ENCODE assay signal across 8 mouse cellular contexts in the genomic region with DNA sequence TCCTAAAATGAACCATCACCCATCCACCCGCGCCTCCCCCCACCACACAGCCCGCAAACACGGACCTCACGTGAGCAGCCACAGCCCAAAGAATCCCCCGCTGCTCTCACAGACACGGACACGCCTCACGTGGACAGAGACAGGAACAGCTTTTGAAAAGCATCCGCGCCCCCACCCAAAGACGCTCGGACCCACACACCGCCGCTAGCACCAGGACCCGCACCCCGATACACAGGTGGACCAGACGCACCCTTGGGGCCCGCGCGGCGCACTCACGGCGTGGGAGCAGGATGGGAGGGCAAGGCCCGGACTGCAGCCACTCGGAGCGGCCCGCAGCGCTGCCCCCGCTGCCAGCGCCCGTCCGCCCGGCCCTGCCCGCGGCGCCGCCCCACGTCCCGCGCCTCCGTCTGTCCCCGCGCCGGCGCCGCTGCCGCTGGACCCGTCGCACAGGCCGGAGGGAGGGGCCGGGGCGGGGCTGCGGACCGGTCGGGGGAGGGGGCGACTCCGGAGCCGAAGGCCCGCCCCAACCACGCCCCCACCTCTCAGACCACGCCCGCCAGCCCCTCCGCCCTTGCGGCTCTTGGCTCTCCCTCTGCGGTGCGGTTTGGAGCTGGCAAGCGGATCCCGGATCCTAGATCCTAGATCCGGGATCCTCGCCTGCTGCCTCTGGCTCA. TPM values are rescaled to one million over a fixed set of nuclear protein-coding genes. Genes with fewer than 3 reads are reported as not detected.
DNase-seq lines count a peak whose midpoint lies in the region; ATAC-seq and TF ChIP-seq lines count a peak whose summit lies in the region.

Trim3 (minus strand) TSS at position 445 of the 674 bp plus-strand sequence.

- H3K4me2 ChIP-seq in kidney, embryonic 14.5 days (replicated peaks; ENCODE audit: low read depth, low read length), result peak within 1 kb of the TSS; percentile 77
- H3K4me2 ChIP-seq in limb, embryonic 14.5 days (replicated peaks; ENCODE audit: low read depth, low read length, severe bottlenecking), result peak within 1 kb of the TSS; percentile 67
- peak within 1 kb of the TSS; percentile 83 for H3K4me2 ChIP-seq in midbrain, embryonic 16.5 days (ENCODE audit: low read length)

- H3K27me3 ChIP-seq in kidney, embryonic 14.5 days (ENCODE audit: control insufficient read depth, insufficient read depth, low read length), result no peaks in the 10 kb centered on the region
- H3K27me3 ChIP-seq in limb, embryonic 14.5 days (ENCODE audit: control insufficient read depth, insufficient read depth, low read length), result no peaks in the 10 kb centered on the region
- H3K27me3 ChIP-seq in midbrain, embryonic 16.5 days (ENCODE audit: control insufficient read depth, insufficient read depth, low read depth, low read length), result no peaks in the 10 kb centered on the region

- TF ChIP-seq CTCF in embryonic fibroblast, embryonic 13.5 days (IDR thresholded peaks at IDR 0.05; ENCODE audit: borderline replicate concordance, insufficient read depth, low read length), result no peak

- TF ChIP-seq POLR2A in embryonic fibroblast, embryonic 13.5 days (IDR thresholded peaks at IDR 0.05; ENCODE audit: low read depth, low read length), result peak; percentile 27
- no peak for TF ChIP-seq POLR2A in limb, embryonic 14.5 days (IDR thresholded peaks at IDR 0.05; ENCODE audit: borderline replicate concordance, extremely low read depth, insufficient read depth, insufficient read length)

- peaks cover 9% of the 10 kb centered on the region; the same call in 1 of the 2 replicates for H3K4me1 ChIP-seq in embryonic fibroblast, embryonic 13.5 days (ENCODE audit: control insufficient read depth, insufficient read depth, low read length)
- H3K4me1 ChIP-seq in kidney, embryonic 14.5 days (ENCODE audit: control insufficient read depth, insufficient read depth, low read length), result 0 out of 2 replicates have a peak, but pooled peaks cover 3% of the 10 kb centered on the region
- H3K4me1 ChIP-seq in limb, embryonic 14.5 days (ENCODE audit: control insufficient read depth, insufficient read depth, low read length), result peaks cover 15% of the 10 kb centered on the region
- peaks cover 46% of the 10 kb centered on the region for H3K4me1 ChIP-seq in midbrain, embryonic 16.5 days (ENCODE audit: control insufficient read depth, insufficient read depth, low read length)

- H3K36me3 ChIP-seq in kidney, embryonic 14.5 days (ENCODE audit: control insufficient read depth, insufficient read depth, low read length), result peaks cover 26% of the 10 kb centered on the region
- H3K36me3 ChIP-seq in limb, embryonic 14.5 days (ENCODE audit: control insufficient read depth, insufficient read depth, low read length), result peaks cover 22% of the 10 kb centered on the region
- H3K36me3 ChIP-seq in midbrain, embryonic 16.5 days (ENCODE audit: control insufficient read depth, insufficient read depth, low read length), result no peaks in the 10 kb centered on the region; the same call in 1 of the 2 replicates

- DNase-seq in B cell, adult 2 months, result peak; percentile 81 to 82
- peak; percentile 97 for DNase-seq in brain, adult 2 months (ENCODE audit: low read depth, low spot score)
- peak; percentile 90 to 91 for DNase-seq in heart, adult 9 months (ENCODE audit: low spot score in 2 of 2)
- DNase-seq in limb, embryonic 14.5 days (ENCODE audit: low spot score), result peak; percentile 91
- DNase-seq in spleen, postnatal 10 days (ENCODE audit: low spot score in 2 of 2), result peak; percentile 72 to 84

- H3K27ac ChIP-seq in embryonic fibroblast, embryonic 13.5 days (ENCODE audit: insufficient read depth, low read length), result peak within 1 kb of the TSS; percentile 54
- peak within 1 kb of the TSS; percentile 26; the same call in 1 of the 2 replicates for H3K27ac ChIP-seq in kidney, embryonic 14.5 days (ENCODE audit: low read depth, low read length)
- peak within 1 kb of the TSS; percentile 35 for H3K27ac ChIP-seq in limb, embryonic 14.5 days (replicated peaks; ENCODE audit: low read depth, low read length)
- H3K27ac ChIP-seq in midbrain, embryonic 16.5 days (ENCODE audit: low read length), result peak within 1 kb of the TSS; percentile 89

- ATAC-seq in kidney, embryonic 14.5 days (ENCODE audit: low FRiP score, low TSS enrichment), result peak; percentile 95
- peak; percentile 96 for ATAC-seq in limb, embryonic 14.5 days (ENCODE audit: low FRiP score, low read depth)
- peak; percentile 88 for ATAC-seq in midbrain, embryonic 16.5 days

- H3K4me3 ChIP-seq in embryonic fibroblast, embryonic 13.5 days (ENCODE audit: insufficient read depth, low read length), result peak within 1 kb of the TSS; percentile 95
- peak within 1 kb of the TSS; percentile 81 for H3K4me3 ChIP-seq in kidney, embryonic 14.5 days (ENCODE audit: low read length)
- H3K4me3 ChIP-seq in limb, embryonic 14.5 days (replicated peaks; ENCODE audit: low read length), result peak within 1 kb of the TSS; percentile 81
- H3K4me3 ChIP-seq in midbrain, embryonic 16.5 days (ENCODE audit: low read depth, low read length), result peak within 1 kb of the TSS; percentile 75

- H3K9ac ChIP-seq in kidney, embryonic 14.5 days (ENCODE audit: low read depth, low read length), result peak within 1 kb of the TSS; percentile 77
- H3K9ac ChIP-seq in limb, embryonic 14.5 days (ENCODE audit: low read depth, low read length, severe bottlenecking), result peak within 1 kb of the TSS; percentile 82
- peak within 1 kb of the TSS; percentile 84 for H3K9ac ChIP-seq in midbrain, embryonic 16.5 days (ENCODE audit: low read depth, low read length)

- no peaks in the 10 kb centered on the region for H3K9me3 ChIP-seq in kidney, embryonic 14.5 days (ENCODE audit: control insufficient read depth, low read length)
- no peaks in the 10 kb centered on the region for H3K9me3 ChIP-seq in limb, embryonic 14.5 days (ENCODE audit: control insufficient read depth, low read length)
- no peaks in the 10 kb centered on the region for H3K9me3 ChIP-seq in midbrain, embryonic 16.5 days (replicated peaks; ENCODE audit: control insufficient read depth, low read length, poor library complexity, severe bottlenecking)

- under 1% methylated on average over 62 of the region's 71 CpGs for WGBS in kidney, embryonic 14.5 days
- WGBS in limb, embryonic 14.5 days, result under 1% methylated on average over 31 of the region's 71 CpGs
- WGBS in midbrain, embryonic 16.5 days, result under 1% methylated on average over 47 of the region's 71 CpGs

RNA-seq across cellular contexts. Expression of gene Trim3, which starts in this region (rescaled TPM):
- polyA plus RNA-seq in embryonic fibroblast, embryonic 13.5 days (2011; ENCODE audit: insufficient read length, low read depth, missing spikeins), result 54.7 and 60.8 TPM in 2 replicates
- polyA plus RNA-seq in kidney, embryonic 14.5 days (2014; fragmentation: Nextera tagmentation; extraction: Ambion mirVana), result 18.8 and 25.5 TPM in 2 replicates
- polyA plus RNA-seq in limb, embryonic 14.5 days (2012; rRNA removed), result 68.3 and 77.4 TPM in 2 replicates
- 35.1 and 37.0 TPM in 2 replicates for polyA plus RNA-seq in limb, embryonic 14.5 days (2014; fragmentation: Nextera tagmentation; extraction: Ambion mirVana)
- polyA plus RNA-seq in midbrain, embryonic 16.5 days (2015; fragmentation: Nextera tagmentation; extraction: Ambion mirVana), result 106 and 117 TPM in 2 replicates

Comparison
In these comparisons a context has a peak if more than half of its experiments do, and no peak if none do; other contexts are left out.
1. Peak in every context shown above with its lines: DNase-seq, ATAC-seq, H3K4me3 ChIP-seq and H3K27ac ChIP-seq.
2. H3K27ac ChIP-seq: peak in every context shown above with its lines; median percentile 89 in midbrain, embryonic 16.5 days; 54 in embryonic fibroblast, embryonic 13.5 days; 35 in limb, embryonic 14.5 days; 26 in kidney, embryonic 14.5 days.